Mouse (Mus musculus): ENCODE measurements around the gene Pard3. TPM values are rescaled to one million over a fixed set of nuclear protein-coding genes. Genes with fewer than 3 reads are reported as not detected.

Pard3 gene
- polyA plus RNA-seq, 1 experiment from 2014 or later: 16.1 TPM

DNA sequence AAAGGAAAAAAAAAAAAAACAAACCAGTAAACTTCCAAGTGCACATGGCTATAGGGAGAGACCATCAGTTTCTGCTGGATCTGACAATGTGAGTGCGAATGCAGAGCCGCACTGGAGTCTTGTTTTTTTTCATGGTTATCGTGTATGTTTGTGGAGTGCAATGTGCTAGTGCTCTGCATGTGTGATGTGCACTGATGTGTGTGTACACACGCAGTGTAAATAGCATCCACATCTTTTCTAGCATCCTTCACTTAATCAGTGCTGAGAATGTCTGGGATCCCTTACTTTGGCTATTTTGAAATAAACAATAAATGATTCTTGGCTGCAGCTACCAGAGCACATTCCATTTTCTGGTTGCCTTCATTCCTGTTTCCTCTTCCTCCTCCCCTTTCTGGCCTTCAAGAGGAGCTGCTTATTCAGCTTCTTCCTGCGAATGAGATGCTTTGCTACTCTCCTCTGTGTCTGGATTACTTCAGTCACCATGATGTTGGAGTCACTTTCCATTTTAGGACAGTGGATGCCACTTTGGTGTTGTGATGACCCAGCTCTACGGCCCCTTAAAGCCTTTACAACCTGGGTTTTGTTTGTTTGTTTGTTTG, 239.3 kb downstream of the Pard3 start:
- H3K36me3 ChIP-seq: no peaks in the 10 kb centered on the region
- H3K4me3 ChIP-seq (replicated peaks): no peak overlapping the region
- H3K9me3 ChIP-seq (replicated peaks): no peaks in the 10 kb centered on the region
- no peaks in the 10 kb centered on the region for H3K27me3 ChIP-seq (replicated peaks)
- 85% methylated on average over 6 of the region's 6 CpGs for WGBS
- H3K4me2 ChIP-seq: no peak overlapping the region
- H3K4me1 ChIP-seq: peaks cover 11% of the 10 kb centered on the region; the same call in 1 of the 2 replicates
- no peak for ATAC-seq (ENCODE audit: low FRiP score)
- H3K9ac ChIP-seq (replicated peaks): no peak overlapping the region
- H3K27ac ChIP-seq (replicated peaks): no peak overlapping the region

DNA sequence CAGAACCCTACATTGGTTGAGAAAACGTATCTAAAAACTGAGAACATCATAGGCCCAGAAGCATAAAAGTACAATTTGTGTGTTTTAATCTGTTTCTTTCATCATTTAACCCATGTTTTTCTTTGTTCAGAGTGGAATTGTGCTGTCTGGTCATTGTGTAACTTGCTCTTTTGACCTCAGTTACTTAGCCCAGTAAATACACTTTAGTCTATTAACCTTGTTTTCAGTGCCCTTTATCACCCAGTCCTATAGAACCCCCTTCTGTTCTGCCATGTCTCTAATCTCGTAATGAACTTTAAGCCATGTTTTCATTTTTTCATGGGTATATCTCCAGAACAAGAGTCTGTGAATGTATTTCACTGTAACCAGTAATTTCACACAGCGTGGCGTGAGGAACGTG, 243.3 kb downstream of the Pard3 start:
- ATAC-seq (ENCODE audit: low FRiP score): no peak
- Histone ChIP-seq H3K9me3 (replicated peaks) (no peaks in the 10 kb centered on the region), H3K4me1 (peaks cover 17% of the 10 kb centered on the region), H3K27me3 (replicated peaks) (no peaks in the 10 kb centered on the region), H3K36me3 (no peaks in the 10 kb centered on the region), H3K4me2 (no peak overlapping the region), H3K9ac (replicated peaks) (no peak overlapping the region), H3K27ac (replicated peaks) (no peak overlapping the region), H3K4me3 (replicated peaks) (no peak overlapping the region)
- 77% methylated on average over 5 of the region's 5 CpGs for WGBS

DNA sequence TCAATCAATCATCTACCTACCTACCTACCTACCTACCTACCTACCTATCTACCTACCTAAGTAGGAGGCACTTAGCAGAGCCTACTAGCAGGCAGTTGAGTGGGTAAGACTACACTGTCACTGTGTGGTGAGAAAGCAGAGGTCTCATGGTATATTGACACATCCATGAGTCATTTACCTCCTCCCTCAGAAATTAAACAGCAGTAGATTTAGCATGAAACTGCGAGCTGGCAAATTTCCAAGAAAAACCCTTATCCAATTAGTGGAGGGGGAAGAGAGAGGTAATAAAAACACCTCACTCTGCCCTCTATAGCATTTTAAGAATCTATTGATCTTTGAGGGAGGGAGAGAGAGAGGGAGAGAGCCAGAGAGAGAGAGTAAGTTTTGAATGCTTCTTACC, 245.7 kb downstream of the Pard3 start:
- Histone ChIP-seq H3K27me3 (replicated peaks) (no peaks in the 10 kb centered on the region), H3K4me3 (replicated peaks) (no peak overlapping the region), H3K9ac (replicated peaks) (no peak overlapping the region), H3K27ac (replicated peaks) (no peak overlapping the region), H3K36me3 (no peaks in the 10 kb centered on the region), H3K4me2 (no peak overlapping the region), H3K9me3 (replicated peaks) (no peaks in the 10 kb centered on the region), H3K4me1 (peaks cover 13% of the 10 kb centered on the region)
- no peak for ATAC-seq (ENCODE audit: low FRiP score)
- WGBS: 64% methylated on average over 1 of the region's 1 CpGs

DNA sequence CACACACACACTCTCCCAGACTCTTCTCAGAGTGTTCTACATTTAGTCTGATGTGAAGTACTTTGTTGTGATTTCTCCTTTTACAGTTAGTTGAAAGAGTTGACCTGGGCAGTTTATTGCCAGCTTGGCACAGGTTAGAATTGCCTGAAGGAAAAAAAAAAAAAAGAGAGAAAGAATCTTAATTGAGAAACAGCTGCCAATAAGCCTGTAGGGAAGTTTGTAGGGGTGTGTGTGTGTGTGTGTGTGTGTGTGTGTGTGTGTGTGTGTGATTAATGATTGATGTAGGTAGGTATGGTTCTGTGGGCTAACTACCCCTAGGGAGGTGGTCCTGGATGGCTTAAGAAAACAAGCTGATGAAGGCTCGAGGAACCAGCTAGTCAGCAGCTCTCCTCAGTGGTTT, 252.1 kb downstream of the Pard3 start:
- H3K36me3 ChIP-seq: no peaks in the 10 kb centered on the region
- no peak overlapping the region for H3K4me3 ChIP-seq (replicated peaks)
- no peaks in the 10 kb centered on the region for H3K9me3 ChIP-seq (replicated peaks)
- 23% methylated on average over 1 of the region's 1 CpGs for WGBS
- H3K27me3 ChIP-seq (replicated peaks): no peaks in the 10 kb centered on the region
- no peak overlapping the region for H3K4me2 ChIP-seq
- H3K4me1 ChIP-seq: no peaks in the 10 kb centered on the region
- ATAC-seq (ENCODE audit: low FRiP score): no peak
- no peak overlapping the region for H3K27ac ChIP-seq (replicated peaks)
- H3K9ac ChIP-seq (replicated peaks): no peak overlapping the region

DNA sequence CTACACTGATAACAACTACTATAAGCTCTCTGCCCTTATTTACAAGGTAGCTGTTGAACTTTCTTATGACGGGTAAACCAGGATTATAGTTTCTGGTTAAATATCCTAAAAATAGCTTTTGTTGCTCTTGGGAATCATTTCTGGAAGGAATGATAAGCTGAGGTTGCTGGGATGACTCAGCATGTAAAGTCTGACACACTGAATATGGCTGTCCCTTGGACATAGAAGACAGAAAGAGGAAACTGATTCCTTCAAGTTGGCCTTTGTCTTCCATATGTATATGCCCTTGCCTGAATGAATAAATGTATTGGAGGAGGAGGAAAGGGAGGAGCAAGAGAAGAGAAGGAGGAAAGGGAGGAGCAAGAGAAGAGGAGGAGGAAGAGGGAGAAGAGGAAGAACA, 254.2 kb downstream of the Pard3 start:
- H3K27me3 ChIP-seq (replicated peaks): no peaks in the 10 kb centered on the region
- ATAC-seq (ENCODE audit: low FRiP score): no peak
- no peak overlapping the region for H3K4me2 ChIP-seq
- H3K4me3 ChIP-seq (replicated peaks): no peak overlapping the region
- no peak overlapping the region for H3K9ac ChIP-seq (replicated peaks)
- H3K9me3 ChIP-seq (replicated peaks): no peaks in the 10 kb centered on the region
- H3K4me1 ChIP-seq: no peaks in the 10 kb centered on the region
- no peak overlapping the region for H3K27ac ChIP-seq (replicated peaks)
- WGBS: 89% methylated on average over 1 of the region's 1 CpGs
- H3K36me3 ChIP-seq: no peaks in the 10 kb centered on the region

DNA sequence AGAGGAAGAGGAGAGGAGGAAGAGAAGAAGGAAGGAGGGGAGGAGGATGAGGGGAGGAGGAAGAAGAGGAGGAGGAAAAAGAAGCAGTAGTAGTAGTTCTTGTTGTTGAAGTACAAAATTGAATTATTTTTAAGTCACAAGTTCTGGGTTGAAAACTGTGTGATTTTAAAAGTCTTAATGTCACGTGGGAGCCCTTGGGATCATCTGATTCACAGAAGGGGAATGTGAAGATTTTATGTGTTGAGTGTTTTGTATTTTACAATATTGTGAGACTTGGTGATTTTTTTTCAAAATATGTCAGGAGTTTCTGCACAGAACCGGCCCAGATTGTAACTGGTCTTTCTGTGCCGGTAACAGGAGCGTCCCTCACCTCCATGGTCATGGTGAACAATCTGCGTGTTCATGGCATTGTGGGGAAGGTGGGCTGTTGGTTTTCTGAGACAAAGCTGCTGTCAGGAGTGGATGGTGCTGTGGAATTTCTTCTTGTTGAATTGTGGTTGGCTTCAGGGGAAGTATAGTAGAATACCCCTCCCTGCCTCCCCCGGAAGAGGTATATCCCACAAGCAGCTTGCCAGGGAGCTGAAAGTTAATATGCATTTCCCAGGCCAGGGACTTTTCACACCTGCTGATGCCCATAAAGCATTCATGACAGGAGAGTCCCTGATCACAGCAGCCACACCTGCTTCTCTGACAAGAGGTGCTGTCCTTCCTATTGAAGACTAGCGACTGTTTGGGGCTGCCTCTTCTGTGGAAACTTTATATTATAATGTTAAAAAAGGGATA, 254.9 kb downstream of the Pard3 start:
- WGBS: 82% methylated on average over 7 of the region's 7 CpGs
- no peaks in the 10 kb centered on the region for H3K36me3 ChIP-seq

DNA sequence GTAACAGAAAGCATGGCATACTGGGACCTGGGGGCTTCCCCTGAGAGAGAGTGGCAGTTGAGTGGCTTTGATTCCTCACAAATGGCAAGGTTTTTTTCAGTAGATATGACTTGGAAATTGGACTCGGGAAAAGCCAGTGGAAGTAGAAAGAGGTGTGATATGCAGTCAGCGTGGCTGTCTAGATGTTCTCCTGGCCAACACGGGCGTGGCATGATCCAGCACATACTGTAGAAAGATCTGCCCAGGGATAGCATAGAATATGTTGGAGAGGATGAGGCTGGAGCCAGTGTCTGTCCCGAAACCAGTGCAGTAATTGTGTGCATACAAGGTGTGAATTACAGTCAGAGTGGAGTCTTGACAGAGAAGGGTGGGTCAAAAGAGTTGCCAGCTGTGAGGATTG, 257.2 kb downstream of the Pard3 start:
- Histone ChIP-seq H3K4me1 (no peaks in the 10 kb centered on the region), H3K36me3 (no peaks in the 10 kb centered on the region), H3K27ac (replicated peaks) (no peak overlapping the region), H3K27me3 (replicated peaks) (no peaks in the 10 kb centered on the region), H3K4me3 (replicated peaks) (no peak overlapping the region), H3K4me2 (no peak overlapping the region), H3K9ac (replicated peaks) (no peak overlapping the region), H3K9me3 (replicated peaks) (no peaks in the 10 kb centered on the region)
- ATAC-seq (ENCODE audit: low FRiP score): no peak
- 94% methylated on average over 5 of the region's 5 CpGs for WGBS

More for the DNA sequence above, 254.9 kb downstream of the Pard3 start:
- H3K9ac ChIP-seq (replicated peaks): no peak overlapping the region
- no peaks in the 10 kb centered on the region for H3K4me1 ChIP-seq
- no peaks in the 10 kb centered on the region for H3K27me3 ChIP-seq (replicated peaks)
- no peaks in the 10 kb centered on the region for H3K9me3 ChIP-seq (replicated peaks)
- H3K4me3 ChIP-seq (replicated peaks): no peak overlapping the region
- no peak for ATAC-seq (ENCODE audit: low FRiP score)
- no peak overlapping the region for H3K27ac ChIP-seq (replicated peaks)
- H3K4me2 ChIP-seq: no peak overlapping the region

DNA sequence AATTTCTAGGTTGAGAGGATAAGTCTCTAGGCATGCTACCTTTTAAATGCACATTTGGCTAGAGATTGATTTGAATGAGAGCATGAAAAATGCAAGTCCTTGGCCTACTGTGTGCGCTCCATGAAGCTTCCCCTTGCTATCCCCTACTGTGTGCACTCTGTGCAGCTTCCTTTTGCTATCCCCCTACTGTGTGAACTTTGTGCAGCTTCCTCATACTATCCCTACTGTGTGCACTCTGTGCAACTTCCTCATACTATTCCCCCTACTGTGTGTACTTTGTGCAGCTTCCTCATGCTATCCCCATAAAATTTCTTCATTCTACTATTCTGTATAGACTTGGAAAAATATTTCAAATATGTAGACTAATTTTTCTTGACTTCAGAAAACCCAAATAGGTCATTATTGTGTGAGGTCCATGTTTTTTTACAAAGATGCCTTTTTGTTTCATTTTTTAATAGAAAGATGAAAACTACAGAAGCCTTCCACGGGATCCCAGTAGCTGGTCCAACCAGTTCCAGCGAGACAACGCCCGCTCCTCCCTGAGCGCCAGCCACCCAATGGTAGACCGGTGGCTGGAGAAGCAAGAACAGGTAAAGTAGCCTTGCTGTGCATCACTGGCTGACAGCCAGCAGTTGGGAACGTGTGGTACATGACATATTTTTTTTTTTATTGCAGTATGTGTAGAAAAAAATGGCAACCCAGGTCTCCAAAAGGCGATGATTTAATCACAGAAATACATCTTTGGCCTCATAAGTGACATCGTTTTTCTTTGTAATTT, 260.1 kb downstream of the Pard3 start:
- 93% methylated on average over 10 of the region's 10 CpGs for WGBS
- H3K27ac ChIP-seq (replicated peaks): no peak overlapping the region
- no peak overlapping the region for H3K9ac ChIP-seq (replicated peaks)
- no peaks in the 10 kb centered on the region for H3K27me3 ChIP-seq (replicated peaks)
- H3K4me1 ChIP-seq: peaks cover 9% of the 10 kb centered on the region
- no peak overlapping the region for H3K4me3 ChIP-seq (replicated peaks)
- no peak overlapping the region for H3K4me2 ChIP-seq
- no peaks in the 10 kb centered on the region for H3K36me3 ChIP-seq
- ATAC-seq (ENCODE audit: low FRiP score): no peak
- H3K9me3 ChIP-seq (replicated peaks): no peaks in the 10 kb centered on the region

DNA sequence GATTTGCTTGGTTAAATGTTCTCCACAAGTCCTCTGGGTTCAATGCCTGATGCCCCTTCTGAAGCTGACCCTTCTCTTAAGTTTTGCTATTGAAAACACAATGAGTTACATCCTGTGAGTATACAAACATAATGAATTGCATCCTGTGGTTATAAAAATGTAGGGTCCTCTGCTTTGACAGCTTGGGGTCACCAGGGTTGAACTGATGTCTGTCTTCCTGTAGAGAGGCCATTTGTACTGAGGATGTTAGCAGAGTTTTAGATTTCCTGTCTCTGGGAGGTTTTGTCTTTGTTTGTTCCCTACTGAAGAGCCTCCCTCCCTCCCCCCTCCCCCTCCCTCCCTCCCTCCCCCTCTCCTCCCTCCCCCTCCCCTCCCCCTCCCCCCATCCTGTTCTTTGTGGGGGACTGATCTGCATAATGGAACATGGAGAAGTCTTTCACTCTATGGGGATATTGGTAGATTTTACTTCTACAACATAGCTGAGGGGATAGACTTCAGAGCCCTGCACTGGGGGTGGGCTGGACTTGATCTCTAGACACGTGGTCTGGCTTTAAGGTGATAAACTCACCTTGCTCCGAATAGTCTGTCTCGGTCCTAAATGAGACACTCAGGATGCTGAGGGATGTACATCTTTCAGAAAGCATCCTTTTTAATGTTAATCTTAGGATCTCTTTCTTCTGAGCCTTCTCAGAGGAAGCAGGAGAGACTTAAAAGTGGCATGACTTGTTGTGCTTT, 261.3 kb downstream of the Pard3 start:
- ATAC-seq (ENCODE audit: low FRiP score): no peak
- Histone ChIP-seq H3K4me3 (replicated peaks) (no peak overlapping the region), H3K4me2 (no peak overlapping the region), H3K4me1 (peaks cover 9% of the 10 kb centered on the region), H3K36me3 (no peaks in the 10 kb centered on the region), H3K27ac (replicated peaks) (0 out of 2 replicates have a peak overlapping the region, but pooled peaks have one; percentile 18), H3K27me3 (replicated peaks) (no peaks in the 10 kb centered on the region), H3K9me3 (replicated peaks) (no peaks in the 10 kb centered on the region), H3K9ac (replicated peaks) (no peak overlapping the region)
- 58% methylated on average over 3 of the region's 3 CpGs for WGBS

DNA sequence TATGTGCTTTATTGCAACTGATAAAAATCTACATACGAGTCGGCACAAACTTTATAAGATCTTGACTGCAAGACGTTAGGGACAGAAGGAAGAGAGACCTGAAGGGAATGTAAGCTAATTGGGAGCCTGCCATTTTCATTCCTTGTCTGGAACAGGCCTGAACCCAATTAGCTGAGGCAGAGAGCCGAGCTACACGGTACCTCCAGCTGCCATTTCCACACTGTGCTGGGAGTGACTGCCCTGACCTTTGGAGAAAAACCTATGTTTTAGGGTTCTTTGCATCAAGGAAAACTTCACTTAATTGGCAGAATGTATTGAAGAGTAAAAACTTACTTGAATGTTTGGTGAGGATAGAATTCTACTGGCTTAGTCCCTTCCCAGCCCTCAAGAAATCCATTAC, 262.1 kb downstream of the Pard3 start:
- no peak overlapping the region for H3K4me3 ChIP-seq (replicated peaks)
- H3K9me3 ChIP-seq (replicated peaks): no peaks in the 10 kb centered on the region
- H3K9ac ChIP-seq (replicated peaks): no peak overlapping the region
- no peak for ATAC-seq (ENCODE audit: low FRiP score)
- 80% methylated on average over 5 of the region's 5 CpGs for WGBS
- no peaks in the 10 kb centered on the region for H3K36me3 ChIP-seq
- no peak overlapping the region for H3K4me2 ChIP-seq
- H3K4me1 ChIP-seq: peaks cover 9% of the 10 kb centered on the region
- H3K27ac ChIP-seq (replicated peaks): no peak overlapping the region
- H3K27me3 ChIP-seq (replicated peaks): no peaks in the 10 kb centered on the region

DNA sequence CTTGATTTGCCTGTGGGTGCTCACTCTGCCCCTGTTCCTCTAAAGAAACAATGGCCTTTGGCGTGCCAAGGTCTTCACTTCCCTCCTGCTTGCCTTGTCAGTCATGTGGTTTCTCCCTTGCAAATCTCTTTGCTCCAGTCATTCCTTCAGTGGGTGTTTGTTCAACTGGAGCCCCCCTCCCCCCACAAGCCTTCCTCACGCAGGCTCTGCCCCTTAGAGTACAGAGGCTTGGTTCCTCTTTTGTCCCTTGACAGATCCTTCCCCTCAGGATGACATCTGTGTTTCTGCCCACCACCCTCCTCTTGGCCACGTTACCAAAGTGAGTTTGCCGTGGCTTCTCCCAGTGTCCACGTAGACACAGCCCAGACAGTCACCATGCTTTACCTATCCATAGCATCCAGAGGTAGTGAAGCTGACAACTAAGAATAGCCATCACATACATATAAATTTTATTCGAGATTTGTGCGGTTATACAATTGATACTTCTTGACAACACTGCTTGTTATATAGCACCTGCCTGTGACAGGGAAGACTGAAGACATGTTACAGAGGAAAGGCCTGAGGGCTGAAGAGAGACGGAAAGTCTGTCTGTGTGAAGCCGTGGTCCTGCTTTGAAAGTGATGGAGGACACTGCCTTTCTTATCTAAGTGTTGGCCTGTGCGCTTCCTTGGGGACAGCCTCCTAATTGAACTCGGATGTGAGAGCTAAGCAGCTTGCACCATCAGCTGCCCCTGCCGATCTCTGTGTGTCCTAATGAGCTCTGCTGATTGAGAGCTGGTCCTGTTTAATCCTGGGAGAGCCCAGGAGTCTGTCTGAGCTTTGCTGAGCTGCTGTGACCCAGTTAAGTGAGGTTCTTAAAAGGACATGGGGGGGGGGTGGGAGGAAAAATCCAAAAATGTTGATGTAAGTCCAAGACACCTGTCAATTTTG, 266.8 kb downstream of the Pard3 start:
- Histone ChIP-seq H3K4me2 (no peak overlapping the region), H3K36me3 (no peaks in the 10 kb centered on the region), H3K4me1 (peaks cover 9% of the 10 kb centered on the region), H3K4me3 (replicated peaks) (no peak overlapping the region), H3K27ac (replicated peaks) (no peak overlapping the region), H3K27me3 (replicated peaks) (no peaks in the 10 kb centered on the region), H3K9ac (replicated peaks) (no peak overlapping the region), H3K9me3 (replicated peaks) (no peaks in the 10 kb centered on the region)
- ATAC-seq (ENCODE audit: low FRiP score): no peak
- WGBS: 60% methylated on average over 12 of the region's 12 CpGs
